Mouse (Mus musculus) adrenal gland, postnatal 4 days (tissue): Measurements from ENCODE around the gene Fgr. TPM values are rescaled to one million over a fixed set of nuclear protein-coding genes. Genes with fewer than 3 reads are reported as not detected.
"Not testable (repeated sequence)": the region's sequence is repeated elsewhere in the genome, so short reads cannot be mapped to it uniquely, and the experiment has no call there.

Experiments used
- DNase-seq, 2 experiments: peaks; one replicate each; pipeline ENCODE4 v3.0.0; 2021 to 2022; ENCODE audit warnings: low spot score in 2 of 2, mixed read lengths in 2 of 2
- long read RNA-seq, 2 experiments: library from polyadenylated mRNA; stranded (forward); transcript quantifications; one replicate each; pipeline ENCODE4 v2.0.0; 2021
- total RNA-seq, 2 experiments: library from RNA; stranded (reverse); gene quantifications; 2 replicates each; pipeline ENCODE4 v1.2.3; 2021

The Fgr gene
- 1 to 10 TPM; 1.2 to 1.5 TPM for total RNA-seq
- long read RNA-seq, experiment 1, partial matches to known transcripts = 0 of 1 reads
- long read RNA-seq, experiment 1, other reads (novel, unspliced or antisense) = 1 of 1 reads
- long read RNA-seq, experiment 2, partial matches to known transcripts = 0 of 1 reads
- long read RNA-seq, experiment 2, other reads (novel, unspliced or antisense) = 0 of 1 reads

DNA sequence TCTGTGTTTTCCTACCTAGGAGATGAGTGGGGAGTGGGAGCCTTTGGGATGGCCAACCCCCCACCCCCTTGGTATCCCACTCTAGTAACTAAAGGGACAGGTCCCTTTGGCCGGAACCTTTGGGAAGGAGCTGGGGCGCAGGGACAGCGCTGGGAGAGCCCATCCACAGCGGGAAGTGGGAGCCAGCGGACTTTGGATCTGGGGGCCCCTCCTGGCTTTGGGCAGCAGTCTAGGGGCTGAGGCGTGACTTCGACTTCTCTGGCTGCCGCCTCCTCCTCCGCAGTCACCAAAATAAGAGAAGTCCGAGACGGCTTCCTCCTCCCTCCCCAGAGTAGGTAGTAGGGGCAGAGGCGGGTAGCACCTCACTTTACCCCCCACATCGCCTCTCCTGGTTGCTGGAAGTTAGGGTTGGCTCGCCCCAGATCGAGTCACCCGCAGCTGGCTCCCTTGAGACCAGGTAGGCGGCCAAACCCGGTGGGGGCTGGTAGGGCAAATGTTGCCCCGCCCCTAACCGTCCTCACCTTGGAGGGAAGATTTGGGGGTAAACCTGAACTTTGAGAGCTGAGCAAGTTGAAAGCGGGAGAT is at the start of gene Fgr:
Gene Fgr, plus strand, starts transcription at position 282 of the 585 bp plus-strand sequence.
- no peak for DNase-seq

DNA sequence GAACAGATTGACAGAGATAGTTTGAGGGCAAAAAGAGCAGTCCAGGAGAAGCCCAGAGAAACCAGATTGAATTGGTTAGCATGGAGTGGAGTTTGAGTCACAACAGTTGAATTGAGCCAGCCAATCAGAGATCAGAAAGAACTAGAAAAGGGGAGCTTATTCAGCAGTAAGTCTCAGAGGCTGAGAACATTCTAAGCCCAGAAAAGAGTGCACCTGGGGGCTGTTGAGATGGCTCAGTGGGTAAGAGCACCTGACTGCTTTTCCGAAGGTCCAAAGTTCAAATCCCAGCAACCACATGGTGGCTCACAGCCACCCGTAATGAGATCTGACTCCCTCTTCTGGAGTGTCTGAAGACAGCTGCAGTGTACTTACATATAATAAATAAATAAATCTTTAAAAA is 47.4 kb upstream of the Fgr start:
- DNase-seq = not testable (repeated sequence)

DNA sequence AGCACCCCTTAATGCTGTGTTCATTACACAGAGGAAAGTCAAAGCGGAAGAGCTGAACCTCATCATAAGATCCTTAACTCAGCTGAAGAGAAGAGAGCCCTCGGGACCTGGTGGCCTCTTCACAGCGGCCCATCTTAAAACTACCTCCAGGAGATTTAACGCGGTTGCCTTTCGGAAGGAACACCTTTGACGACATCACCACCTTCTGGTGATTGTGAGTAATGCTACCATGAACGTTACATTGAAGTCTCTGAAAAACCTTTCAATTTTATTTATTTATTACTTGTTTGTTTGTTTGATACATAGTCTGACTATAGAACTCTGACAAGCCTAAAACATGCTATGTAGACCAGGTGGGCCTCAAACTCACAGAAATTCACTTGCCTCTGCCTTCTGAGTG is 43.1 kb upstream of the Fgr start:
- DNase-seq = no peak

DNA sequence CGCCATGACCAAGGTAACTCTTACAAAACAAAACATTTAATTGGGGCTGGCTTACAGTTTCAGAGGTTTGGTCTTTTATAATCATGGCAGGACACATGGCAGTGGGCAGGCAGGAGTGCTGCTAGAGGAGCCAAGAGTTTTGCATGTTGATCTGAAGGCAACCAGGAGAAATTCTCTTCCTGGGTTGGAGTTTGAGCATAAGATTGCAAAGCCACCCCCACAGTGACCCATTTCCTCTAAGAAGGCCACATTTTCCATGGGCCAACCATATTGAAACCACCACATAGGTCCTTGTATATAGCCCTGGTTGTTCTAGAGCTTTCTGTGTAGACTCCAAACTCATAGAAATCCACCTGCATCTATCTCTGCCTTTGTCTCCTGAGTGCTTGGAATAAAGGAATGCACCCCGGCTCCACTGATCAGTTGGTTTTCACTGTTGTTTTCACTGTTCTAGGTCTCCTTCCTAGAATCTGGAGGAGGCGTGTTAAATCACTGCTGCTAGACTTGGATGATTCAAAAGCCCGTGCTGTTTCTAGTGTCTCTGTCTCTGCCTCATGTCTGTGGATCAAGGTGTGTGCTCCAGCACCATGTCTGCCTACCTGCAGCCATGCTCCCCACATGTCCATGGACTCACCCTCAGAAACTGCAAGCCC is 41.0 kb upstream of the Fgr start:
- DNase-seq = no peak

DNA sequence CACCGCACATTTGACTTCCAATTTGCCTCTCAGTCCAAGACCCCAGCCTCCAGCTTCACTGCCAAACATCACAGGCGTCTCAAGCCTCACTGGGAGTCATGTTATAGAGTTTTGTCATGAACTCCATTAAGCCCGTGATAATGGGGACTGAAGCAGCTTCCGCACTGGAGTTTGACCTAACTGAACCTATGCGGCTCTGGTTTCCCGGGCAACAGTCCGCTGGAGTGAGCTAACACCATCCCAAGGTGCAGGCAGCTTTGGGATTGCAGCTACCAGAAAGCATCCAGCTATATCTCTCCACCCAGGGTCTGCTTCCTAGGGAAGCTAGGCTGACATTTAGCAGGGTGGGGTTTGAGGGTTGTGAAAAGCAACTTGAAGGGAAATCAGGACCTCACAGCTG is 39.3 kb upstream of the Fgr start:
- no peak for DNase-seq

DNA sequence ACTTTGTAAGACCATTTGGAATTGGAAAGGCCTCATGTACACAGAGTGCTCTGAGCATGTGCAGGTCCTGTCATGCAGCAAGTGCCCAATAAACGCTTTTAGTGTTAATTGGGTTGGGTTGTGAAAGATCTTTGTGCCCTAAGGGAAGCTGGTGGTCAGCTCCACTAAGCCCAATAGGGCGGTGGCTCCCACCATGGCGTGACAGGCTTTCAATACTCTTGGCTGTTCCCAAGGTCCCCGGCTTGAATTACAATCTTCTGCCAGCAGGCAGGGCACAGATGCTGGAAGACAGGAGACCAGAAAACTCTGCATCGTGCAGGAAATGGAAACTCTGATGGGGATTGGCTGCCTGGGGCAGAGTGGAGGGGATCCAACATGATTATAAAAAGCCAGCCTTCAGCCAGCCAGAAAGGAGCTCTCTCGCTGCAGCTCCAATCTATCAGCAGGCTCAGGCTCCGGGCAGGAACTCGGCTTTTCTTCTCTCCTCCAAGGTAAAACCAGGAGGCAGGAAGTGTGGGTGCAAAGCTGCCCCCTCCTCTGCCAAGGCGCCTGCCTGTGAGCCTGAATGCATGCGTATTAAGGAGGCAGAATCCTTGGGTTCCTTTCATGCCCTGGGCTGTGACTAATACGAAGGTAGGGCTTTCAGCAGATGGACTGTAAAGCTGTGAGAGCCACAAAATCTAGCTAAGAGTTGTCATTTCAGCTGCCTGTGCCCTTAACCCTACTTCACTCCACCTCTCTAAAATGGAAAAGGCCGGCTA is 35.5 kb upstream of the Fgr start:
- no peak for DNase-seq

DNA sequence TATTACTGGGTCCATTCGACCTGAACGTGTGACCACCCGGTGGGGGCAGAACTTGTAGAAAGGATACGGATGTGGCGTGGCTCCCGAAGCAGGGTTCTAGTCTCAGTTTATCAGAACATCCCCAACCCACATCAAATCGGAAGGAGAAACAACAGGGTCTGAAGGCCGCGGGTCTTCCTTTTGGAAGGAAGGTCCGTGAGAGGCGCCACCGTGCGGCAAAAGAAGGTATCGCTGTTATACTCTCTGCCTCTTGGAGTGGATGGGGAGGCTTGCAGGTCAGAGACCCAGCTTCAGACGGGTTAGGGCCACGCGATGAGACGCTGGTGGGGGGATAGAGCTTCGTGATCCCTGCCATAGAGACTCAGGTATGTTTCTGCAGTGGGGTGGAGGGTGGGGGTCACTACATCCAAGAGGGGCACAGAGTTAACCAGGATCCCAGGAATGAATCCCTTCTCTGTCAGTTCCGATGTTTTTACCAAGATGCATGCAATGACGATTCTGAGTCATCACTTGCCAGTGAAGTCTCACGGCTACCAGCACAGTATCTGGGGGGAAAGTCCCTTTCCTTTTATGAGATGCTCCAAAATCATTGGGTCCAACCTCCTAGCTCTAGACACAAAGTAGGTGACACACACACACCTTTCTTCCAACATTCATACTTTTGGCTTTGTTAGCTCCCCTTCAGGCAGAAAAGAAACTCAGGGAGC is 34.3 kb upstream of the Fgr start:
- peak; percentile 49 to 62 for DNase-seq

DNA sequence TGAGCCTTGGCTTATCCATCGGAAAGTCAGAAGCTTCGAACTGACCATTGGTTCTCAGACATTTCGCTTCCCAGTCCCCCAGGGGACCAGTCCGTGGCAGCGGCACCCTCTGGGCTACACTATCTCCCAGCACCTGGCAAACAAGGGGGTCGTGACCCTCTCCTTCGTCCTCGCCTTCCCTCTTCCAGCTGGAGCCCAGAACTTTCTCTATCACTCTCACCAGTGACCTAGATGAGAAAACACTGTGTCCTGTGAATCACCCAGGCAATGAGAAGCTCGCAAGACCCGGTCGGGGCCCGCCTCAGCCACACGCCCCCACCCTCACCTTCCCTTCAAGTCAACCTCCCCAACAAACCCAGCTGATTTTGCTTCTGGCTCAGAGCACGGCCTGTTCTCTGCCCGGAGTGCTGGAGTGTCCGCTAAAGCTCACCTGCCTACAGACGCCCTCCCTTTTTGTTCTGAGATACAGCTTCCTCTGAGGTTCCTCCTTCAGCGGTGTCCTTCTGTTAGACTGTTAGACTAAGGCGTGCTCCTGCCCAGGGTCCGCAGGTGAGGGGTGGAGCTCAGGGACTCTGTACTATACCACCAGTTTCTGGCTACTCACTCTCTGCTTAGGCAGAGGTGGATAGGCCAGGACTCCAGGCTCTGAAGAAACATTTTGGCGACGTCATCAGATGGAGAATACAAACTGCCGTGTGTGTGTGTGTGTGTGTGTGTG is 32.7 kb upstream of the Fgr start:
- no peak for DNase-seq

DNA sequence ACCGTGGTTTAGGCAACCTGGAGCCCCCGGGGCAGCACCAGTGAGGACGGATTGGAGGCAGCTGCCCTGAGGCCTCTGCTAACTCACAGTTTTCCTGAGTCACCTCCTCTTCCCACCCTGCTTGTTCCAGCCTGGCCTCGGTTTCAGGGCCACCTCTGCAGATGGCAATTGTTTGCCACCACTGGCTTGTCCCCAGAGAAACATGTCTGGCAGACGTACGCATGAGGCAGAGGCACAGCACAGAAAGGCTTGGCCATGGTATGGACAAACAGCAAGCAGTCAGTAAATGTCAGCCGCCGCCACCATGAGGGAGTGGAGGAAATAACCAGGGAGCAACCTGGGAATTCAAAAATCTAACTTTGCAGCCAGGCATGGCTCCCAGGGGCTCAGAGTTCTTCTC is 30.8 kb upstream of the Fgr start:
- no peak for DNase-seq

DNA sequence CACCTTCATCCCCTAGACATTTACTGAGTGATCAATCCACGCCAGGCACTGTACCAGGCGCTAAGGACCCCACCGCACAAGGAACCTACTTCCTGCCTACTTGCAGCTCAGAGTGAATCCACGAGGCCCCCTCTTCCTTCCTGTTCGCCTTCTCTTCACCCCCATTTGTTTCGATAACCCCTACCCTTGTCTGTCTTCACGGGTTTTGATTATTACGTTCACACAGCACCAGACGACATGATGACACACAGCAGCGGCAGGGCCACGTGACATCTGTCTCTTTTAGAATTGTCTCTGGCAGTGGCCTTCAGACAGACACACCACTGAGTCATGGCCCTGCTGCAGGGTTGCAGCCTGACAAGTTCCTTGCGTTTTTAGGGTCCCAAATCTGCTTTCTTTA is 29.8 kb upstream of the Fgr start:
- DNase-seq = no peak

DNA sequence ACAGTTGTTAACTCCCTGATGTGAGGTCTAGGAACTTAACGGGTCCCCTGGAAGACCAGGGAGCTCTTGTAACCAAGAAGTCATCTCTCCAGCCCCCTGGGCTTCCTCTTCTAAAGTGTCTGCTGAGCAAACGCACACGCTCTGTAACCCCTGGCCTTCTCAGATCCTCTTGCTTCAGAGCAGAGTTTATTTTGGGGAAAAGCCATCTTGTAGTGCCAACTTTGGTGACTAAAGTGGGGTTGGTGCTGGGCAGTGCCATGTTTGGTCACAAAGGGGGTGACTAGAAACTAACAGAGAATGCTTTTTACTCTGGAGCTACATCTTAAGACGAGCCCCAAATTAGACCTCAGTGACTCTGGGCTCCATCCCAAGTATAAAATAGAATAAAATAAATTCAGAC is 29.1 kb upstream of the Fgr start:
- no peak for DNase-seq

DNA sequence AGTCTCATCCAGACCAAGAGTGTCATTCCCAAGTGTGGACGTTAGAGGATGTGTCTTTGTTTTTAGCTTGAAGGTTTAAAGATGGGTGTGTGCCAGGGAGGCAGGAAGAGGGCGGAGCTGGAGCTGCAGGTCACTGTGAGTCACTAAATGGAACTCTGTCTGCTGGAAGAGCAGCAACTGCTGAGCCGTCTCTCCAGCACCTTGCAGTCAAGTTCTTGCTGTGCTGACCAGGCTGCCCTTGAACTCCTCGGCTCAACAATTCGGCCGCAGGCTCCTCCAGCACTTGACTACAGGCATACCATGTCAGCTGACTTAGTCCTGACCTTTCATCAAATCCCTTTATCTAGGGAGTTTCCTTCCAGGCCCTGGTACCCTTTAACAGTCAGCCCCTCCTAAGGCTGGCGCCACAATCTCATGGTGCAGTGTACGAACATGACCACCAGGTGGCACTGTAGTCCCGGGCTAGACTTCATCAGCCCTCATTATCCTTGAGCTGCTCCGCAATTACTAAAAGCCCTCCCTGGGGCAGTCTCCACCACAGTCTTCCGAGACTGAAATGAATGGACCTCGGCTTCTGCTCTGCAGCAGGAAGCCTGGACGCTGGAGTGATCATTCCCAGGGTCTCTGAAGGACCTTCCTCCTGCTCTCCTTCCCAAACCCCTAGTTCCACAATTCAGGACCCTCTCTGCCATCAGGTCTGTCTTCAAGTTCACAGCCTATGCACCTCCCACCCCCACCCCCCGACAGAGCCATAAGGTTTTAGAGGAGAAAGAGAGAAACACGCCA is 28.4 kb upstream of the Fgr start:
- DNase-seq = peak; percentile 77 to 82

DNA sequence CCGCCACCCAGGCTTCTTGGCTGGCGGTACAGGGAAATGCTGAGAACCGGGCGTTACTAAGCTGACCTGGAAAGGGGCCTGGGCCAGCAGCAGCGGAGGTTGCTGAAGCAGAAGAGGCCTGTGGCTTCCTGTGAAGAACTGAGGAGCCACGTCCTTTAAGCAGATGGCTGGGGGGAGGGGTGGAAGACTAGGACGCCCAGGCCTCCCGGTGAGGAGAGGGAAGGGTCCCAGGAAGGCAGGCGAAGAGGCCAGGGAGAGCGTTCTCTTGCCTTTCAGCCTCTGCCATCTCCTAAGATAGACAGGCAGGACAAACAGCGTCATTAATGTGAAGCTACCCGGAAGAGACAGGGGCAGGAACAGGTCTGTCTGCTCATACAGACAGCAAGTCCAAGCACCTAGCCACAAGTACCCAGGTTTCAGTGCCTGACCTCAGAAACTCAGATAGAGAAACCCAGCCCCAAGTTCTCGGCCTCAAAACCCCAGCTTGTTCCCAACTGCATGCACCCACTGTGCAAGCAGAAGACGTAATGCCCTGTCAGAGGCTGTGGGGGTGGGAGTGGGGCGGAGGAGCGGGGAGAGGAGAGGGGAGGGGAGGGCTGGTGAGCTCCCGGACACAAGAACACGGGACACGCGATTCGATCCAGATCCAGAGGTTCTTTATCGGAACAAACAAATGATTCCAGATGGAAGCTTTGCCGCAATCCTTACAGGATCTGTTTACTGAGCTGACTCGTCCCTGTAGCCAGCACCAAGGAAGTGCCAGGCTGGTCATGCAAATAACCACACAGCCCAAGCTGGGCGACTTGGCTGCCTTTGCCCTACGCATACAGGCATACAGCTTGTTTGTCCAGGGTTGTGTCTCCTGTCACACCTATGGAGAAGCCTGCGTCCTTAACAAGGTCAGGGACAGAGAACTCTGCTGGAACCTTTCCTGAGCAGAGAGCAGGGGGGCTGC is 27.6 kb upstream of the Fgr start:
- DNase-seq = no peak

DNA sequence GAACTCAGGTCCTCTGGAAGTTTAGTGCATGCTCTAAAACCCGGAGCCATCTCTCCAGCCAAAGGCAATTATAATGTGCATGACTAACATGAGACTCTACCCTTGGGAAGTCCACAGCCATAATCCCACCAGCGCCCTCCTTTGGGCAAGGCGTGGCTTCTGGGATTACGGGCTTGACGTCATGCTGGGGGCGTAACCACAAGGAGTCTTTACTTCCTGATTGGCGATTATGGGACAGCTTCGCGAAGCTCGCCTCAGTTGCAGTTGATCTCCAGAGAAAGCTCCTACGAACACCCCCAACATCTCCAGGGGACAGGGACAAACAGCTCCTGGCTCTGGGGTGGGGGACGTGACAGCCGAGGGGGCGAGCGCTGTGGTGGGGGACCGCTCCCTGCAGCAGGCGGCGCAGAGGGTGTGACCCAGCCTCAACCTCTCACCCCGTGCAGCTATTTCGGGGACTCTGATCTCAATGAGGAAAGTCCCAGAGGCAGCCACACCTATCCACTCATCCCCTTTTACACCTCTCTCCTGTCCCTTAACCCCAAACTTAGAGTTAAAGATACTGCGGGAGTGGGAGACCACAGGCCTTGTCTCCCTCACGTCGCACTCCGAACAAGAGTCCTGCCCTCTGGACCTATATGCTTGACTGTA is 23.9 kb upstream of the Fgr start:
- no peak for DNase-seq

DNA sequence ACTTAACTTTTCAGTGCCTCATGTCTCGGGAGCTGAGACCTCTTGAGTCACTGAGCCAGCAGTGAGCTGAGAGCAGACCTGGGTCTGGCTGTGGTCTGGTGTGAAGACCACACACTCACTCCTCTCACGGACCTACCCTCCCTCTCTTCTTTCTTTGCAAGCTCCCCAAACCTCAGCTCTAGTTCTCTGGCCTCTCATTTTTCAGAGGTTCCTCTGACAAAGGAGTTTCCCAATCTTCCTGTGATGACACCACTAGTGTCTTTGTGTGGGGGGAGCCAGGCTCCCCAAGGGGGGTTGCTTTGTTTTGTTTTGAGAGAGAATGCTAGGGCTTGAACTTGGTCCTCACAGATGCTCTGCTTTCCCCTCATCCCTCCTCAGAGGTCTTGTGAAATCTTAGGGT is 22.9 kb upstream of the Fgr start:
- no peak for DNase-seq

DNA sequence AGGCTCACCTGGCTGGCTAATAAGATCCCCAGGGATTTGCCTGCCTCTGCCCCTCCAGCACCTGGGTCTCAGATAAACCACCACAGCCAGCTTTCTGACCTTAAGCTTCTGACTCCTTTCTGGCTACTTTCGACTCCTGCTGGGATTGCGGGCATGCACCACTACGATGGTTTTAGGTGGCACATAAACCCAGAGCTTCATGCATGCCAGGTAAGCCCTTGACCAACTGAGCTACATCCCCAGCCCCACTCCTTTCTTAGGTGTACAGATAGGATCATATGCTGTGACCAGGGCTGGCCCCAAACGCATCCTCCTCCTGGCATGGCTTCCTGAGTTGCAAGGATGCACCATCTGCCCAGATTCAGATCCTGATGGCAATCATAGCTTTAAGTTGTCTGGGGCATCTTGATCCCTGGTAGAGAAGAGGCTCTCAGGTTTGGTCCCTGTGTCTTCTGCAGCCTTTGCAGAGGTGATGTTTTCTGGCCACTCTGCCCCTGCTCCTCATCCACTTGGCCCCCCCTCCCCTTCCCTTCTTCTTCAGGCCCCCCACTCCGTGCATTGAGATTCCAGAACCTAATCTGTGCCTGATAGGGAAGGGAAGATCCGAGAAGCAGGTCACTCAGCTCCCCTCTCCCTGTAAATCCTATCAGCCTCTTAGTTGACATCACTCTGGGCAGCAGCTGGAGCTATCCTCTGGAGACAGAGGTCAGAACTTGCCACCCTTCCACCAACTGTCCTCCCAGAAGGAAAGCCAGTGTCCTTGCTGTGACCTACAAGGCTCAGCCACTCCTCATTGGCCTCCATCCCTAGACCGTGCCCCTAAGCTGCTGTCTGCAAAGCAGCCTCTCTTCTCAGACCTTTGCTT is 19.1 kb upstream of the Fgr start:
- DNase-seq = no peak

DNA sequence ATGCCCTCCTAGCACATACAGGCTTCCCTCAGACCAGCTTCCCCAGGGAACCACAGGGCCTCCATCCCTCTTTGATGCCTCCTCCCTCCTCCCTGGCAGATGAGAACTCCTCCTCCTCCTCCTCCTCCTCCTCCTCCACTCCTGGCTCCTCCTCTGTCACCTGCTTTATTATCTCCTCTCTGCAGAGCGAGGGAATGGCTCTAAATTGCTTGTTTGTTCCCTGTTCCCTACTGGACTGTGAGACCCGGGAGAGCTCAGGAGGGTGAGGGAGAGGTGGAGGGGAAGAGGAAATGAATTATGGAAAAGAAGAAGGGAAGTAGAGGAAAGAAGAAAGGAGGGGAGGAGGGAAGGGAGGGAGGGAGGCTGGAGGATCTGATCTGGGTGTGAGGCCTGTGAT is 18.5 kb upstream of the Fgr start:
- DNase-seq = no peak
